Mouse (Mus musculus): ENCODE data around the gene Rbms3. TPM values are rescaled to one million over a fixed set of nuclear protein-coding genes. Genes with fewer than 3 reads are reported as not detected.
A peak's percentile ranks its signal among the peaks of the same experiment; 100 is the strongest.

The Rbms3 gene
- polyA plus RNA-seq, 1 experiment from 2014 or later, result 43.1 TPM

- peak; percentile 85 for ATAC-seq
- Histone ChIP-seq H3K36me3 (ENCODE audit: control insufficient read depth, insufficient read depth, low read length) (no peaks in the 10 kb centered on the region), H3K27ac (ENCODE audit: low read length) (peak overlapping the region; percentile 47), H3K9ac (ENCODE audit: low read depth, low read length) (no peak overlapping the region), H3K27me3 (replicated peaks; ENCODE audit: control insufficient read depth, insufficient read depth, low read length) (no peaks in the 10 kb centered on the region), H3K4me3 (ENCODE audit: low read length) (no peak overlapping the region), H3K9me3 (ENCODE audit: control insufficient read depth, low read length) (no peaks in the 10 kb centered on the region), H3K4me1 (ENCODE audit: control insufficient read depth, insufficient read depth, low read length) (peaks cover 14% of the 10 kb centered on the region), H3K4me2 (ENCODE audit: low read depth, low read length) (no peak overlapping the region; the same call in 1 of the 2 replicates)
- WGBS, result 48% methylated on average over 14 of the region's 14 CpGs
Observed at GRCm38 (mm10) chr9:117192565-117193540, 436.9 kb downstream of the Rbms3 start.

GRCm38 (mm10) chr9:117192093-117192492 is 437.6 kb downstream of the Rbms3 start:
- Histone ChIP-seq H3K36me3 (ENCODE audit: control insufficient read depth, insufficient read depth, low read length) (no peaks in the 10 kb centered on the region), H3K9me3 (ENCODE audit: control insufficient read depth, low read length) (no peaks in the 10 kb centered on the region), H3K9ac (ENCODE audit: low read depth, low read length) (no peak overlapping the region), H3K4me2 (ENCODE audit: low read depth, low read length) (no peak overlapping the region; the same call in none of the 2 replicates), H3K27ac (ENCODE audit: low read length) (peak overlapping the region; percentile 47), H3K27me3 (replicated peaks; ENCODE audit: control insufficient read depth, insufficient read depth, low read length) (no peaks in the 10 kb centered on the region), H3K4me3 (ENCODE audit: low read length) (no peak overlapping the region), H3K4me1 (ENCODE audit: control insufficient read depth, insufficient read depth, low read length) (peaks cover 14% of the 10 kb centered on the region)
- no peak for ATAC-seq
- 48% methylated on average over 15 of the region's 15 CpGs for WGBS

- no peak overlapping the region for H3K4me2 ChIP-seq (ENCODE audit: low read depth, low read length)
- H3K4me3 ChIP-seq (ENCODE audit: low read length), result no peak overlapping the region
- 81% methylated on average over 3 of the region's 3 CpGs for WGBS
- H3K36me3 ChIP-seq (ENCODE audit: control insufficient read depth, insufficient read depth, low read length), result no peaks in the 10 kb centered on the region
- H3K9ac ChIP-seq (ENCODE audit: low read depth, low read length), result no peak overlapping the region
- H3K4me1 ChIP-seq (ENCODE audit: control insufficient read depth, insufficient read depth, low read length), result peaks cover 10% of the 10 kb centered on the region
- no peak overlapping the region for H3K27ac ChIP-seq (ENCODE audit: low read length)
- H3K9me3 ChIP-seq (ENCODE audit: control insufficient read depth, low read length), result no peaks in the 10 kb centered on the region
- H3K27me3 ChIP-seq (replicated peaks; ENCODE audit: control insufficient read depth, insufficient read depth, low read length), result no peaks in the 10 kb centered on the region
- ATAC-seq, result no peak
Observed at GRCm38 (mm10) chr9:117188406-117188805, 441.3 kb downstream of the Rbms3 start.

- Histone ChIP-seq H3K9ac (ENCODE audit: low read depth, low read length) (no peak overlapping the region), H3K27me3 (replicated peaks; ENCODE audit: control insufficient read depth, insufficient read depth, low read length) (no peaks in the 10 kb centered on the region), H3K9me3 (ENCODE audit: control insufficient read depth, low read length) (no peaks in the 10 kb centered on the region), H3K4me2 (ENCODE audit: low read depth, low read length) (no peak overlapping the region), H3K4me3 (ENCODE audit: low read length) (no peak overlapping the region), H3K4me1 (ENCODE audit: control insufficient read depth, insufficient read depth, low read length) (peaks cover under 1% of the 10 kb centered on the region), H3K36me3 (ENCODE audit: control insufficient read depth, insufficient read depth, low read length) (no peaks in the 10 kb centered on the region), H3K27ac (ENCODE audit: low read length) (no peak overlapping the region)
- 81% methylated on average over 15 of the region's 15 CpGs for WGBS
- no peak for ATAC-seq
Observed at GRCm38 (mm10) chr9:117187116-117188034, 442.3 kb downstream of the Rbms3 start.

GRCm38 (mm10) chr9:117180658-117181057 is 449.1 kb downstream of the Rbms3 start:
- H3K4me2 ChIP-seq (ENCODE audit: low read depth, low read length), result no peak overlapping the region
- no peak overlapping the region for H3K27ac ChIP-seq (ENCODE audit: low read length)
- H3K4me1 ChIP-seq (ENCODE audit: control insufficient read depth, insufficient read depth, low read length), result no peaks in the 10 kb centered on the region
- no peaks in the 10 kb centered on the region for H3K9me3 ChIP-seq (ENCODE audit: control insufficient read depth, low read length)
- H3K36me3 ChIP-seq (ENCODE audit: control insufficient read depth, insufficient read depth, low read length), result no peaks in the 10 kb centered on the region
- H3K27me3 ChIP-seq (replicated peaks; ENCODE audit: control insufficient read depth, insufficient read depth, low read length), result no peaks in the 10 kb centered on the region
- no peak overlapping the region for H3K9ac ChIP-seq (ENCODE audit: low read depth, low read length)
- ATAC-seq, result no peak
- 82% methylated on average over 7 of the region's 7 CpGs for WGBS
- no peak overlapping the region for H3K4me3 ChIP-seq (ENCODE audit: low read length)

- Histone ChIP-seq H3K27me3 (replicated peaks; ENCODE audit: control insufficient read depth, insufficient read depth, low read length) (no peaks in the 10 kb centered on the region), H3K4me3 (ENCODE audit: low read length) (no peak overlapping the region), H3K4me1 (ENCODE audit: control insufficient read depth, insufficient read depth, low read length) (no peaks in the 10 kb centered on the region; the same call in 1 of the 2 replicates), H3K9me3 (ENCODE audit: control insufficient read depth, low read length) (no peaks in the 10 kb centered on the region), H3K36me3 (ENCODE audit: control insufficient read depth, insufficient read depth, low read length) (no peaks in the 10 kb centered on the region), H3K9ac (ENCODE audit: low read depth, low read length) (no peak overlapping the region), H3K4me2 (ENCODE audit: low read depth, low read length) (no peak overlapping the region), H3K27ac (ENCODE audit: low read length) (no peak overlapping the region)
- WGBS, result 85% methylated on average over 4 of the region's 4 CpGs
- ATAC-seq, result no peak
Observed at GRCm38 (mm10) chr9:117178366-117178765, 451.3 kb downstream of the Rbms3 start.

- 62% methylated on average over 7 of the region's 7 CpGs for WGBS
- no peak overlapping the region for H3K9ac ChIP-seq (ENCODE audit: low read depth, low read length)
- peak; percentile 81 for ATAC-seq
Observed at GRCm38 (mm10) chr9:117172526-117172925, 457.2 kb downstream of the Rbms3 start.

GRCm38 (mm10) chr9:117169196-117169595 is 460.5 kb downstream of the Rbms3 start:
- H3K4me2 ChIP-seq (ENCODE audit: low read depth, low read length), result no peak overlapping the region
- H3K27me3 ChIP-seq (replicated peaks; ENCODE audit: control insufficient read depth, insufficient read depth, low read length), result no peaks in the 10 kb centered on the region
- ATAC-seq, result no peak
- no peaks in the 10 kb centered on the region; the same call in 1 of the 2 replicates for H3K4me1 ChIP-seq (ENCODE audit: control insufficient read depth, insufficient read depth, low read length)
- no peak overlapping the region for H3K4me3 ChIP-seq (ENCODE audit: low read length)
- 0 out of 2 replicates have a peak, but pooled peaks cover 2% of the 10 kb centered on the region for H3K9me3 ChIP-seq (ENCODE audit: control insufficient read depth, low read length)
- no peak overlapping the region for H3K9ac ChIP-seq (ENCODE audit: low read depth, low read length)
- no peak overlapping the region for H3K27ac ChIP-seq (ENCODE audit: low read length)
- H3K36me3 ChIP-seq (ENCODE audit: control insufficient read depth, insufficient read depth, low read length), result no peaks in the 10 kb centered on the region
- WGBS, result 90% methylated on average over 5 of the region's 5 CpGs

More at GRCm38 (mm10) chr9:117172526-117172925, 457.2 kb downstream of the Rbms3 start:
- Histone ChIP-seq H3K27me3 (replicated peaks; ENCODE audit: control insufficient read depth, insufficient read depth, low read length) (no peaks in the 10 kb centered on the region), H3K4me1 (ENCODE audit: control insufficient read depth, insufficient read depth, low read length) (no peaks in the 10 kb centered on the region; the same call in 1 of the 2 replicates), H3K27ac (ENCODE audit: low read length) (no peak overlapping the region), H3K36me3 (ENCODE audit: control insufficient read depth, insufficient read depth, low read length) (no peaks in the 10 kb centered on the region), H3K9me3 (ENCODE audit: control insufficient read depth, low read length) (0 out of 2 replicates have a peak, but pooled peaks cover 2% of the 10 kb centered on the region), H3K4me3 (ENCODE audit: low read length) (no peak overlapping the region), H3K4me2 (ENCODE audit: low read depth, low read length) (no peak overlapping the region)

GRCm38 (mm10) chr9:117163143-117163542 is 466.6 kb downstream of the Rbms3 start:
- Histone ChIP-seq H3K4me1 (ENCODE audit: control insufficient read depth, insufficient read depth, low read length) (peaks cover 16% of the 10 kb centered on the region; the same call in 1 of the 2 replicates), H3K36me3 (ENCODE audit: control insufficient read depth, insufficient read depth, low read length) (no peaks in the 10 kb centered on the region), H3K4me3 (ENCODE audit: low read length) (no peak overlapping the region), H3K27me3 (replicated peaks; ENCODE audit: control insufficient read depth, insufficient read depth, low read length) (no peaks in the 10 kb centered on the region), H3K4me2 (ENCODE audit: low read depth, low read length) (no peak overlapping the region), H3K9me3 (ENCODE audit: control insufficient read depth, low read length) (no peaks in the 10 kb centered on the region), H3K9ac (ENCODE audit: low read depth, low read length) (no peak overlapping the region), H3K27ac (ENCODE audit: low read length) (no peak overlapping the region)
- 28% methylated on average over 6 of the region's 6 CpGs for WGBS
- peak; percentile 62 for ATAC-seq
